Mouse (Mus musculus) cerebellum, postnatal 14 days (tissue): ENCODE measurements around the gene Col23a1.

Experiments
- DNase-seq, 2 experiments: peaks; one replicate each; pipeline ENCODE4 v3.0.0; 2021; ENCODE audit warnings: mixed read lengths in 2 of 2

The Col23a1 gene

DNA sequence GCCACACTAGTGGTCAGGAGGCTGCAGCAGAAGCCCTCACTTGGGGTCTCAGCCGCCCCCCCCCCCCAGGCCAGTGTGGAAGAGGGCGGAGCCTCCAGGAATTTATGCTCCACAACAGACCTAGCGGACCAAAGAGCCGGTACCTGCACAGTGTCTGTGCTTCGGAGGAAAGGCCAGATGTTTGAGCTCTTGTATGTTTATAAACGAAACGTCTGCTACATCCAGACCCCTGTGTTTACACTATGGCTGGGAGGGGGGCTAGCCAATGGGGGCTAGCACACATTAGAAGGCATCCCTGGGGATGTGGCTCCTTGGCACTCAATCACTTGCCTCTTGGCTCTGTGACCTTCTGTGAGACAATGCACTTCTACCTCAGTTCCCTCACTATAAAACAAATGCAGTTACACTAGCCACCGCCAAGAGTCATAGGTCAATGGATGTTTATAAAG, 99.2 kb downstream of the Col23a1 start:
- no peak for DNase-seq

DNA sequence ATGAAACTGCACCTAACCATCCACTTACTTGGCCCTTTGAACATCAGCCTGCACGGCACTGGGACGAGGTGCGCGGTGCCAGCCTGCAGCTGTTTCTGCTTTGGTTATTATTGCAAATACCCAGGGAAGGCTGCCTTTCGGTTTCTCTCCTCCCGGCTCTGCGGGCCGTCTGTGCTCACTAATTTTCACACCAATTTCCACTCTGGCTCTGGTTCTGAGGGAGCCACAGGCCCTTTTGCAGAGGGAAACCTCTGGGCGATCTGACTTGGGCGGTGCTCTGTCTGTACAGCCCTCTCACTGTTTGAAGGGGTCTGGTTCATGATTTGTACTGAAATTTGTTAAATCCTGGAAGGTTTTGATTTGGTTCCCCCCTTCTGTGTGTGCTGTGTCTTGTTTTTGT, 100.0 kb downstream of the Col23a1 start:
- DNase-seq: no peak

DNA sequence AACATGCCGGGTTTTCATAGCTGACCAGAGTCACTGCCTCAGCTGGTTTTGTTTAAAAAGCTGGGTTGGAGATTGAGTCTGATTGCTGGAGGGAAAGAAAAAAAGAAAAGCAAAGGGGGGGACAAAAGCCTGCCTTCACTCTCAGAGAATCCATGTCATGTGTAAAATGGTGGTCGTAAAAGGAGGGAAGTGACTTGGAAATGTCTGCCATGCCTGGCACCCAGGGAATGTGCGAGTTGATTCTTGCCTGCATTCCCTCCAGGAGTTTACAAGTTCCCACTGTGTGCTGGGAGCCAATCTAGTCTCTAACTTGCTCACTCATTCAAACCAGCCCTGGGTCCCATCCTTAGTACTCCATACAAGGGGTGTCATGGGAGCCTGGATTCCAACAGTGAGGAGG, 100.8 kb downstream of the Col23a1 start:
- no peak for DNase-seq

DNA sequence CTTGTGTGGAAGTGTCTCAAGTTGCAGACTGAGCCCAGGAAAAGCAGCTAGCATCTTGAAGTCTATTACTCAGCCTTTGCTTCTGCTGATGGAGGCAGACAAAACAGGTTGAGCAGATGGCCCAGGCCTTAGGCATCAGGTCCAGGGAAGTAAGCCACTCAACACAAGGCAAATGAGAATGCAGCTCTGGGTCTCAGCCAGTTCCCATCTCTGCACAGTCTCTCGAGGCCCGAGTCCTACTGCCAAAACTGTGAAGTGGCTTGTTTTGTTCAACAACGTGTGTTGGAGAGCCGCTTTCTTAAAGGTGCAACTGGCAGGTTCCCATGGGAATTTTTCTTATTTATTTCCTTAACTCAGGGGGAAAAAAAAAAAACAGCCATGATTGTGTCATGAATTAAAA, 101.8 kb downstream of the Col23a1 start:
- peak; percentile 89 to 92 for DNase-seq

DNA sequence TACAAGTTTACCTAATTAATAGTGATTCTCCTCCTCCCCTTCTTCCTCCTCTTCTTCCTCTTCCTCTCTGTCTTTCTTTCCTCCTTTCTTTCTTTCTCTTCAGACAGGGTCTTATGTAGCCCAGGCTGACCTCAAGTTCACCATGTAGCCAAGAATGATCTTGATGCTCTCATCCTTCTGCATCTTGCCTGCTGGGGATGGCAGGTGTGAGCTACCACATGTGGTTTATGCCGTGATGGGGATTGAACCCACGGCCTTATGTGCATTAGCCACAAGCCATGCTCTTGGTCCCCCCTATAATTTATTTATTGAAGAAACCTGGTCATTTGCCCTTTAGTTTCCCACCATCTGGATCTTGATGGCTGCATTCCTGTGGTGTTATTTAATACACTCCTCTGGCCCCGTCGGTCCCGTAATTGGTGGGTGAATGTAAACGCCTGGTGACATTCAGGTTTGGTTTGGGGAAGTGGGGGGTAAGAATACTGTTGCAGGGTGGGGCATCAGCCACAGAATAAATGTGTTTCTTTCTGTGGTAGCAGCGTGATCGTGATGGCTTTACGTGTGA, 104.7 kb downstream of the Col23a1 start:
- DNase-seq: no peak

DNA sequence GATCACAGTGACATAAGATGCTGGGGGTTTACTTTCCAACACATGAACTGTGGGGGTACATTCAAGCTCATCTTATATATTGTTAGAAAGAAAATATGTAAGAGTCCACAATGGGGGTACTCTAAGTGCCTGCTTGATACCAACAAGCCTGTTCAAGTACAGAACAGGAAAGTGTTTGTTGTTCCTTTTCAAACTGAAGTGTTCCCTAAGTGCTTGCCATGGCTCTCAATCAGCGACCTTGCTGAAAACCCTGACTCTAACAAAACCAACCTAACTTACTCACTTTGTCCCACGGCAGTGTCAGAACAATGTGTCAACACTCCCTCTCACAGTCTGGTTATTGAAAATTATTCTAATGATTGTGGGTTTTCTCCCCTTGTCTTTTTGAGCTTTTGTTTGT, 106.7 kb downstream of the Col23a1 start:
- DNase-seq: no peak

DNA sequence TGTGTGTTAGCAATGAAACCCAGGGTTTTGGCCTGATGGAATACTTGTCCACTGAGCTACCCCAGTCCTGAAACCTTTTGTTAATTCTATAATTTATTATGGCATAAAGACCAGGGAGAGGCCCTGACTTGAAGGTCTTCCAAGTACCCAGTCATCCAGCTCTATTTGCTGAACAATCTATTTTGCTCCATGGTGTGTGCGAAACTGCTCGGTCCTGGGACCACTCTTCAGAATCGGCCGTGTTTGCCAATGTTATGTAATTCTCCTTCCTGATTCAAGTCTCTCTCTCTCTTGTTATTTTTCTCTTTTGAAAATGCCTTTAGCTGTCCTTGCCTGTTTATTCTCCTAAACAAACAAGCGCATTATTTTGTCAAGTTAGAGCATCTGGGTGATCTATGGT, 108.4 kb downstream of the Col23a1 start:
- no peak for DNase-seq

DNA sequence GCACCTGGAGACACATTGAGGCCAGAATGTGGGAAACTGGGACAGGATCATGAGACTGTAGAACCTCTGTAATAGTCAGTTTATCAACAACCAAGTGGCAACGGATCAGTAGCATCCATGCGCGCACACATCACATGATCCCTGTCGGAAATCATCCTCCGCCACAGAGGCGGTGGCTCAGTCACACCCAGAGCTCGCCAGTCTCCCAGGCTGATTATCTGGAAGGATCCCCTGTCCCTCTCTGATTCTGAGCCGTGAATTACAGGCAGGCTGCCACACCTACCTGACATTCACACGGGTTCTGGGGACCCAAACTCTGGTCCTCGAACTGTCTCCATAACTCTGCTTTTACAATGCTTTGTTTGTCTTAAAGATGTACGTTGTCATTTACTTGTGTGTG, 110.6 kb downstream of the Col23a1 start:
- no peak for DNase-seq

DNA sequence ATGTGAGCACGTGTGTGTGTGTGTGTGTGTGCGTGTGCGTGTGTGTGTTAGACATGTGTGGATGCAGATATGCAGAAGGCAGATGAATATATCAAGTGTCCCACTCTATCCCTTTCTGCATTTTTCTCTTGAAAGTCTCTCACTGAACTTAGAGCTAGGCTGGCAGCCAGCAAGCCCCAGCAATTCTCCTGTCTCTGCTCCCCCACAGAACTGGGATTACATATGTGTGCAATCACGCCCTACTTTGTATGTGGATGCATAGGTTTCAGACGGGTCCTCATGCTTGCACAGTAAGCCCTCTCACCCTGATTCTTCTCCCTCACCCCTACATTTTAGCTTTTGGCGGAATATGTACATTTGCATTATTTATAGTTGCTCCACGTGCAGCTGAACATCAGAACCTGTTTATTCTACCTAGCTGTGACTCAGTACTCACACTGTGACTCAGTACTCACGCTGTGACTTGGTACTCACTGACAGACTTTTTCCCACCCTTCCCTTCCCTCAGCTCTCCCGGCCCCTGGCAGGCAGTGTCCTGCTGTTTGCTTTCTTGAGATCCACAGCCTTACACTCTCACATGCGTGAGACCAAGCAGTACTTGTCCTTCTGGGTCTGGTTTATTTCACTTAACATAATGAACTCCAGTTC, 111.9 kb downstream of the Col23a1 start:
- no peak for DNase-seq

DNA sequence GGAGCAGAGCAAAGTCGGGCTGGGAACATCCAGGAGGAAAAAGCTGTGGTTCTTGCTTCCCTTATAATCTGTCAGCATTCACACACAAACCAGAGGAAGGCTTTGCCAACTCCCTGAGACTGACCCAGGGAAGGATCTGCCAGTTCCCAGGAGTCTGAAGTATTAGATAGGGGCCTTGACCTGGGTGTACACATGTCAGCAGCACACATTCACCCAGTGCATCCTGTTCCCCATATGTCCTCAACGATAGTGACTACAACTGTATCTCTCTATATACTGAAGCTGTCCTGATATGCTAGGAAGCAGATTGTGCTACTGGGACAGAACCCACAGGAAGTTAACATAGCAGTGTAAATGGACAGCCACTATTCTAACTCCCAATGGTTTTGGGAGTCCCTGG, 114.2 kb downstream of the Col23a1 start:
- DNase-seq: no peak

DNA sequence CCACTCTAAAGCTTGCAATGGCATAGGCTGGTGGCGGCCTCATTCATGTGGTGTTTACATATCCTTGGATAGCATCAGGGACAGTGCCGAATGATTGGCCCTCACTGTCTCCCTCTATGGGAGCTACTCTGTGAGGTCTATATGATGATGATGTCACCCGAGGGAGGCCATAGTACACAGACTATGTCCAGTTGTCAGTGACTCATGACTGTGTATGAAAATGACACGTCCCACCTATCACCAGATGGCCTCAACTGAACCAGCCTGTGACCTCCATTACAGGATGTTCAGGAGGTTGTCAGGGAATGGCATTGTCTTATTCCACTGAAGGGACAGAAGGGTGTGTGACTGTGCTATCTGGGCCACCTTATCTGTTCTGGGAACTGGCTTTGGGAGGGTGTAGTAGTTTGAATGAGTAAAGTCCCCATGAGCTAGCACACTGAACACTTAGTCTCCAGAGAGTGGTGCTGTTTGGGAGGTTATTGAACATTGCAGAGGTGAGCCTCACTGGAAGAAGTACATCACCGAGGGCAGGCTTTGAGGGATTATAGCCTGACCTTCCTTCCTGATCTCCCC, 115.2 kb downstream of the Col23a1 start:
- no peak for DNase-seq

DNA sequence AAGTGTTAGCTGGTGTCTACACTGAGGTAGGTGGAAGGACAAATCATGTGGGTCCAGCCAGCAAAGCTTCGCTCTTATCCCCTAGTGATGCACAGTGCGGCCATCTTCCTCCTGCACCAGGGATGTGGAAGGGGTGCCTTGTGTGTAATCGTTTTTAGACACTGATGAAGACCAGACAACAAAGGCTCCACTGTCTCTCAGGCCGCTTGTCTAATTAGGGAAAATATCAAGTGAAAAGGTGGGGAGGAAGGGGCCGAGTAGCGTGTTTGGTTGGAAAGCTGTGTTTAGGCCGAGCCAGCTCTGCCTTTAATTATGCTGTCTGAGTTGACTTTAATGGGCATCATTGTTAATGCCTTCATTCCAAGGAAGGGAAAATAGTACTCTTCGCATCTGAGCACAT, 116.8 kb downstream of the Col23a1 start:
- DNase-seq: no peak

DNA sequence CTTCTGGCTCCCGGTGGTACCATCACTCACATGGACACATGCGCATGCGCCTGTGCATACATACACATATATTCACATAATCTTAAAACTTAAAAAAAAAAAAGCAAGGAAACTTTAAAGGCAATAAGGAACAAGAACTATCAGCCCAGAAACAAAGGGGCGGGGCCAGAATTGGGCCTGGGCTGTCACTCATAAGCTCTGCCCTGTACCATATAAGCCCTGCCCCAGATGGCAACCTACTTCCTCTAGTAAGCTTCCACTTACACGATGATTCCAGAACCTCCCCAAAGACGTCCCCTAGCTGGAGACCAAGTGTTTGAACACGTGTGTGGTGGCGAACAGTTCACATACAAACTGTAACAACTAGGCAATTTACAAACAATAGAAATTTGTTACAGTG, 117.6 kb downstream of the Col23a1 start:
- DNase-seq: no peak

DNA sequence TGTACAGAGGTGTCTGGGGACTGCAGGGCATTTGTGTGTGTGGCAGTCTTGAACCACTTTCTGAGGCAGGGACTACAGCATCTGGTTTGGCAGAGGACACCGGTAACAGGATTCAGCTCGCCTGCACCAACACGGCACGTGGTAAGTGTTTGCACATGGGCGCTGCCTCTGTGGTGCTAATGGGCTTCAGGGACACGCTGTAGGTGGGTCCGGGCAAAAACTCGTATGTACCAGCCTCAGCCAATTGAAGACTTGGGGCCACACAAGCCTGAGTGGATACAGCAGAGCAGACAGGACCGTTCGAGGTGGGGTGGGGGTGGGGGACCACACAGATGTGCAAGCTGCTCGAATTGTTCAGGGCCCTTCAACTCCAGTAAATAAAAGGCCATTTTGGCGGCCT, 121.1 kb downstream of the Col23a1 start:
- DNase-seq: no peak

DNA sequence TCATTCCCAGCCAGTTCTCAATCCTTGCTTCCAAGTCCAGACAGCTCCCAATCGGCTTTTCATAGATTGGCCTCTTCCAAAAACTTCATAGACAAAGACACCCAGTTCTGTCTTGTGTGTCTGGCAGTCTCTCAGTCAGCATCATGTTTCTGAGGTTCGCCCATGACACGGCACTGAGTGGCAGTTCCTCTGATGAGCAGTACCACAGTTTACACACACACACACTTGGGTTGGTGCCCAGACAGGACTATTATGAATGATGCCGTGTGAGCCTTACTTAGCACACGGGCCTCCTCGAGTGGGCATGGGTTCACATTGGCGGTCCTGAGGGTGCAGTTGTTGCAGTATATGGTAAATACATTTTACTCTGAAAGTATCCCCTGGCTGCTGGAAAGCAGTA, 124.8 kb downstream of the Col23a1 start:
- no peak for DNase-seq

DNA sequence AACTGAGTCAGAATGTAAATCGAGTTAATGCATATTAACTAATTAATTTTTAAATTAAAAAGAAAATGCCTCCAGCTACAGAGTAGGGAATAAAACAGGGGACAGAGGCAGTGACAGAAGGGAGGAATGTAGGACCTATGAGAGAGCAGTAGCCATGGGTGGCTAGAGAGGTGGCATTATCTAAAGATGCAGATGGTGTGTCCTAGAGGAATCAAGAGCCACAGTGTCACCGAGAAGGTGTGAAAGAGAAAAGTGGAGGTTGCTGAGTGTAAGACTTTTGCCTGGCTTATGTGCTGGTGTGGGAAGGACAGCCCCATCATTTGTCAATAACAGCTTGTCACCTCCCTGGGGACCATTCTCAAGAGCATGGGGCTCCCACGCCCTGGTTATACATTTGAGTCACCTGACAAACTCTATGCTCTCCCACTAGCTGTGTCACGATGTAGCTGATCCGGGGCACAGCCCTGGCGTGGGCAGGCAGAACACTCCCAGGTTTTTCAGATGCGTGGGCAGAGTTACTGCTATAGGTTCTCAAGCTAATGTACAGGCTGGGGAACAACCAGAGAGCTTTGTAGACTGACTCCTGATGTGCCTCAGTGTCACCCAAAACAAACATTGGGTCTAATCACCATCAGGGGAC, 125.4 kb downstream of the Col23a1 start:
- no peak for DNase-seq

DNA sequence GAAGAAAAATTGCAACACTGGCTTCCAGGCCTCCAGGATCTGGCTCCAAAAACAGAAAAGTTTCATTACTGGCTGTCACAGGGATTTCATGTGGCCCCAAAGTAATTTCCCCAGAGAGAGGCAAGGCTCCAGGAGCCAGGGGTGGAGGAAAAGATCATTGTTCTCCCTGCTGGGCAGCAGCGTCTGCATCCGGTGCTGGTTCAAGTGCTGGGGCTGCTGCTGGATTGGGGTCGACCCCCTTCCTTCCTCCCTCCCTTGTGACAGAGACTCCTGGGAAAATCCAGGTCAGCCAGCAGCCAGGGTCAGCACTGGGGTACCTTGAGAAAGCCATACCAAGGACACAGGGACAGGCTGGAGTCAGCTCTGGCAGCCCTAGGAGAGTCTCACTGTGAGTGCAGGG, 129.1 kb downstream of the Col23a1 start:
- DNase-seq: no peak

DNA sequence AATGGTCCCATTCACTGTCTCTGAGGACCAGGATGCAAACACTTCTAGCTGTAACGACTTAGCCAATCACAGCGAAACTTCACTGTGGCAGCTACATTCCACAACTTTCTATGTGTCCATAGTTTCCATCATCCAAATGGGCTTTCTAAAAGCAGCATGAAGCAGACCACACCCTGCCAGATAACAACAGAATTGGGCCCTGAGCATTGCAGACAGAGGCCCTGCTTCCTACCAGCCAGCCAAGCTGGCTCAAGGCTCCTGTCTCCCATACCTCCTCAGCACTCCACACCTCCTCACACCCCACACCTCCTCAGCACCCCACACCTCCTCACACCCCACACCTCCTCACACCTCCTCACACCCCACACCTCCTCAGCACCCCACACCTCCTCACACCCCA, 132.2 kb downstream of the Col23a1 start:
- DNase-seq: no peak

DNA sequence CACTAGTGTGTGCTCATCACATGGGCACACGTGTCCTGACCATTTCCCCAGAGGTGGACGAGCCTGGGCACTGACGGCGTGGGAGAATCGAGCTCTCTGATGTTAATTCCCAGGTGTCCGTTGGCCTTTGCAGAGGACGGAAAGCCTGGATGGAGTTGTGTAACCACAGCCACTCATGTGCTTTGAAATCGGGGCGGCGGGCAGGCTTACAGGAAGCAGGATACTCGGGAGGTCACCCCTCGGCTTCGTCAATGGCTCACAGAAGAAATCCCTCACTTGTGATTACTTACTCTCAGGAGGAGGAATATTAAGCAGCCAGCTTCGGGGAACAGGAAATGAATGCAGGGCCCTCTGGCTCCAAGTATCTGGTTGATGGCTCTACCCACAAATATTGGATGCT, 133.0 kb downstream of the Col23a1 start:
- DNase-seq: no peak

DNA sequence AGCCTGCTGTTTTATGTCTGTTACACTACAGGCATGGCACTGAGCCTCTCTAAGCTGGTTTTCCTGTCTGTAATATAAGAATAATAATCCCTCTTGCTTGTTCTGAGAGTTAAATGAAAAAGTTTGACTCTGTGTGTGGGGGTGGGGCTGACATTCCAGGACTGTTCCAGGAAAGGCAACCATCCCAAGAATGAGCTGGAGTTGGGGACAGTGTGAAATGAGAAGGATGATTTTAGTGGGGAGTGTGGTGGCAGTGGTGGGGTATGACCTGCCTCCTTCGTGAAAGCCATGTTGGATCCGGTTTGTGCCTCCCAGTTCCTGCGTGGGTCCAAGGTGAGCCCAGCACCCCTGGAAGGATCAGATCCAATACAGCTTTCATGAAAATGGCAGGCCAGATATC, 136.4 kb downstream of the Col23a1 start:
- DNase-seq: no peak

DNA sequence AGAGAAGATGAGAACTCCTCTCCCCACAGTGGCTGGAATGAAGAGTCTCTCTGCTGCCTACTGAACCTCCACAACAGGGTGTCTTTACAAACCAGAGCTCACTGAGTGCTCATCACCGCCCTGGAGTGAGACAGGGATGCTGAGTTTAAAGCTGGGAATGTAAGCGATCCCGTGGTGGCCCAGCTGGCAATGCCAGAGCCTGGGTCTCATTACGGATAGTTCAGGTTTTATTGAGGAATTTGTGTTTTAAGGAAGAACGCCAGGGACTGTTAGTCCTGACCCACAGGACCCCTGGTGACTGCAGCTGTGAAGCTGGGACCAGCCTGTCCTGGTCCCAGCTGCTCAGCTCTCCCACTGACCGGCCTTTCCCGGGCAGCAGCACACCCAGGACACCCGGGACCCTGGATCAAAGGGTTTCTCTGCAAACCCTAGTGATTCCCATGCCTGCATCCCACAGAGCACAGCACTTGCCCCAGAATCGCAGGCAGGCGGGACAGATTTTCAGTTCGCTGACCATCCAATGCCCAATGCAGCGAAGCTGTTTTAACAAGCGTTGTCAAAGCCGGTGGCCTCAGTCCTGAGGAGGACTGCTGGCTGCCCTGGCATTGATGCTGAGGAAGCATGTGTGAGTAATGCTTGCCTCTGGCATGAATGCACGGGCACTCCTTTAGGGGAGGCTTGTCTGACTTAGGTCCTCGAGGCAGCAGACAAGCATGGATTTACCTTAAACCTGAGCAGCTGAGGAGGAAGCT, 139.9 kb downstream of the Col23a1 start:
- peak; percentile 43 to 47 for DNase-seq

DNA sequence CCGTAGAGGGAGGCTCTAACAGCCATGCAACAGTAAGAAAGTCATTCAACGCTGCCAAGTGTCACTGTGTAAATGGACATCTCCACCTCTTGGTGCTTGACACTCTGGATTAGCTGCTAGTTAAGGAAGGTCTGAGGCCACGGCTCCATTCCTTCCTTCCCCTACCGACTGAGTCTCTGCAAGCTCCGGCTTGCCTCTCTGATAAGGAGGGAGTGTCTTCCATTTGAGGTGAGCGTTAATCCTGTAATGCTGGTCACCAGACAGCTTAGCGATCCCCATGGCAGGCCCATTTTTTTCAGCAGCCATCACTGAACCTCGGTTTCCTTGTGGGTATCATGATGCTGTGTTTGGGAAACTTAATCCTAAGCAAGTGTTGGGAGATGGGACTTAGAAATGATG, 140.5 kb downstream of the Col23a1 start:
- no peak for DNase-seq

DNA sequence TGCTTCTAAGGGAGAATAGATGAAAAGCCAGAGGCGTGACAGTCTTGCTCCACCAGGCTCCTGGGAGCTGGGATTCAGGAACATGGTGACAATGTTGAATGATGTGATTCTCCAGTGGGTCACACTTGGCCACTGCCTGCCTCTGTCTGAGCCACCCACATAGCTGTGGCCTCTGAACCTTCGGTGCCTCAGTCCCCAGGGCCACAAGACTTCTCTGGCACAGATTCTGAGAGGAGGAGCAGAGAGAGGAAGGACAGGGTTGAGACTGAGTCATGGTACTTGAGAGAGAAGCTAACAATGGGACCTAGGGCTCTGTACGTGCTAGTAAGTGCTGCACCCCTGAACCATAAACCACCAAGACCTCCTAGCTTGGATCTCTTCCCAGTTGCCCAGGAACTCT, 141.6 kb downstream of the Col23a1 start:
- no peak for DNase-seq

DNA sequence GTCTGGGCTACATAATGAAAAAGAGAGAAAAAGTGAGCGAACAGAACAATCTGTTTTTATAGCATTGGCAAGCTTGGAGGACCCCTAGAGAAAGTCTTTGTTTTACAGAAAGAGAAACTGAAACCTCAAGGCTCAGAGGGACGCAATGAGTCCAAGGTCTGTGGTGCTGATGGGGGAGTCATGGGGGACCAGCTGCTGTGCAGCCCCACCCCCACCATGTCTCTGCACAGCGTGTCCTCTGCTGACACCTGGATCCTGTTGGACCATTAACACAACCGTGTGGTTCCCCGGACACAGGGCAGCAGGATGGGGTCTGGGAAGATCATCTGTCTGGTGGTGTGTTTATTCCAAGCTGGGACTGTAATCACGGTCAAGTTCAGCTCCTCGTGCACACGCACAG, 142.2 kb downstream of the Col23a1 start:
- DNase-seq: no peak
